Mouse (Mus musculus) brain, embryonic 14.5 days (tissue): Measurements from ENCODE around the gene Srsf9.

Experiments used
- CTCF ChIP-seq: fragments of 200-500 bp; IDR thresholded peaks from 2 replicates; pipeline ENCODE4 v1.5.1; 2012; ENCODE audit warnings: inconsistent platforms, mild to moderate bottlenecking, moderate library complexity, borderline replicate concordance; ENCODE audit not compliant: insufficient read depth, insufficient read length; ENCODE audit errors: extremely low read depth
- POLR2A ChIP-seq: fragments of 200-500 bp; IDR thresholded peaks from 2 replicates; pipeline ENCODE4 v1.6.1; 2012; ENCODE audit warnings: mild to moderate bottlenecking, inconsistent platforms, borderline replicate concordance; ENCODE audit not compliant: poor library complexity, insufficient read depth, insufficient read length, severe bottlenecking; ENCODE audit errors: extremely low read depth

DNA sequence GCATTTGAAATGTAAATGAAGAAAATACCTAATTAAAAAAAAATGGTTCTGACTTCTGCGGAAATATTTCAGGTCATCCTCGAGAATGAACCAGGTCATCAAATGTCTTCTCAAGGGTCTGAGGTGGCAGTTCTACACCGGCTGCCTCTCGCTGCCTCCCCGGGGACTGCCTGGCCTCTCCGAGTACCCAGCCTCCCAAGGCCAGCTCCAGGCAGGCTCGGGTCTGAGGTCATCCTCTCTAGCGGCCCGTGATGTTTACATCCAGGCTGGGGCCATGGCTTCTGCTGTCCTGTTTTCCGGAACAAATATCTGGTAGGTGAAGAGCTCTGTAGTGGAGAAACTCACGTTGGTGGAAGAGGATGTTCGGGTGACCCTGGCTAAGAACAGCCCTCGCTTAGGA is 28.1 kb downstream of the Srsf9 start:
- no peak for TF ChIP-seq POLR2A
- TF ChIP-seq CTCF = no peak
